Mouse (Mus musculus) large intestine, adult 2 months (tissue): Measurements from ENCODE around the gene Kctd2. TPM values are rescaled to one million over a fixed set of nuclear protein-coding genes. Genes with fewer than 3 reads are reported as not detected.
A peak's percentile ranks its signal among the peaks of the same experiment; 100 is the strongest.
"Not testable (repeated sequence)": the region's sequence is repeated elsewhere in the genome, so short reads cannot be mapped to it uniquely, and the experiment has no call there.

Experiments used
- DNase-seq: peaks from one replicate; pipeline ENCODE4 v3.0.0-alpha.2; 2012; ENCODE audit warnings: low read depth, low spot score
- WGBS: fragments of 180-500 bp; shearing (Covaris S2); methylation state at CpG from one replicate; pipeline ENCODE4 v1.1.7; 2018; 5-methylcytosine and 5-hydroxymethylcytosine counted together
- polyA plus RNA-seq: library from polyadenylated mRNA; depleted of rRNA; stranded (reverse); fragments of >200 nt; gene quantifications from 2 replicates; pipeline ENCODE4 v1.2.3, GENCODE M21; 2012; rRNA removed

The Kctd2 gene
- polyA plus RNA-seq, 1 experiment: 24.2 TPM

DNA sequence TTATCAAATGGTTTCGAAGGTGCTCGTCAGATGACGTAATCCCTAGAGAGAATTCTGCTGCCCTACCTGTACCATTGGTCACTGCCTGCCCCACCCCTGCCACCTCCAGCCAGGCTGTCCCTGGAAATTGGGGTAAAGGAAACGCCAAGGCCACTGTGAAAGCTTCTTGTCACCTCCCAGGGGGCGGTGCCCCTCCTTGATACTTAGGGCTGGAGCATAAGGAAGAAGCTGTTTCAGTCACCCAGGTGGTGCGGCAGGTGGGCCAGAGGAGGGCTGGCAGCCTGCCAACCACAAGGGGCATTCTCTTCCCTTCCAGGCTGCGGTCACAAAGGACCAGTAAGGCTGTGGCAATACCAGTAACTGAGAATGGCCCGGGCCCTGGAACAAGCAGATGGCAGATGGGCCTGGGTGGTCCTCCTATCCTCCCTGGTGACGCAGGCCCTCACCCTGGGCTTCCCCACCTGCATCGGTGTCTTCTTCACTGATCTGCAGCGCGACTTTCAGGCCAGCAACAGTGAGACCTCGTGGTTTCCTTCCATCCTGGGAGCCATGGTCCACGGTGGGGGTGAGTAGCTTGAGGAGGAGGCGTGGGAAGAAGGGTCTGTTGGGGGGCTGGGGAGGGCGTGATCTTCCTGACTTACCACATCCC lies 42.4 kb downstream of the Kctd2 start, which contains the start of gene Slc16a5:
TSS of gene Slc16a5 (plus strand) at position 232 of the 649 bp plus-strand sequence.
- no peak for DNase-seq
- WGBS: 29% methylated on average over 16 of the region's 16 CpGs

- peak; percentile 87 for DNase-seq
- WGBS: 22% methylated on average over 11 of the region's 11 CpGs
Observed at GRCm38 (mm10) chr11:115463397-115463796, 43.5 kb downstream of the Kctd2 start.

DNA sequence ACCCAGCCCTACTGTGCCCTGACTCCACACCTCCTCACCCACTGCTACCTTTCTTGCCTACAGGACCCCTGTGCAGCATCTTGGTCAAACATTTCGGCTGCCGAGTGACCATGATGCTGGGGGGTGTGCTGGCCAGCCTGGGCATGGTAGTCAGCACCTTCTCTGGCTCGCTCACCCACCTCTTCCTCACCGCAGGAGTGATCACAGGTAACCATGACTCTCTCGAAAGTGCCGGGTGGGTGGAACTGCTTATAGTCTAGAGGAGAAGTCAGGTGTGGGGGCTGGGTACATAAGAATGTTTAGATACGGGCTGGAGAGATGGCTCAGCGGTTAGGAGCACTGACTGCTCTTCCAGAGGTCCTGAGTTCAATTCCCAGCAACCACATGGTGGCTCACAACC lies 44.9 kb downstream of the Kctd2 start:
- DNase-seq: no peak
- 87% methylated on average over 8 of the region's 8 CpGs for WGBS

DNA sequence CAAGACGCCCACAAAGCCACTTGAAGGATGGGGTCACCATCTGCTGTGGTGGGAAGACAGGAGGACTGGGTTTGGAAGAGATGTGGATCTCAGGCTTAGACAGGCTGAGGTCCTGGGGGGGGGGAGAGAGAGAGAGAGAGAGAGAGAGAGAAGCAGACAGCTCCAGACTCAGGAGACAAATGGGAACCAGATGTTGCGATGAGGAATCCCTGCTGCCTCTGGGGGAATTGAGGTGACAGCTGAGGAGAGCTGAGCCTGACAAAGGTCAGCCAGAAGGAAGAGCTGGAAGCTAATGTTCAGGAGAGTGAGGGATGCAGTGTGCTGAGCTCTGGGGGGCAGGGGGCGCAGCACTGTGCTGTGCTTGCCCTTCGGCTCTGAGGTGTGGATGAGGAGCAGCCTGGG lies 47.3 kb downstream of the Kctd2 start:
- DNase-seq: no peak
- 83% methylated on average over 4 of the region's 4 CpGs for WGBS

GRCm38 (mm10) chr11:115472183-115472582 lies 52.3 kb downstream of the Kctd2 start:
- DNase-seq: no peak
- 80% methylated on average over 7 of the region's 7 CpGs for whole genome bisulfite sequencing

DNA sequence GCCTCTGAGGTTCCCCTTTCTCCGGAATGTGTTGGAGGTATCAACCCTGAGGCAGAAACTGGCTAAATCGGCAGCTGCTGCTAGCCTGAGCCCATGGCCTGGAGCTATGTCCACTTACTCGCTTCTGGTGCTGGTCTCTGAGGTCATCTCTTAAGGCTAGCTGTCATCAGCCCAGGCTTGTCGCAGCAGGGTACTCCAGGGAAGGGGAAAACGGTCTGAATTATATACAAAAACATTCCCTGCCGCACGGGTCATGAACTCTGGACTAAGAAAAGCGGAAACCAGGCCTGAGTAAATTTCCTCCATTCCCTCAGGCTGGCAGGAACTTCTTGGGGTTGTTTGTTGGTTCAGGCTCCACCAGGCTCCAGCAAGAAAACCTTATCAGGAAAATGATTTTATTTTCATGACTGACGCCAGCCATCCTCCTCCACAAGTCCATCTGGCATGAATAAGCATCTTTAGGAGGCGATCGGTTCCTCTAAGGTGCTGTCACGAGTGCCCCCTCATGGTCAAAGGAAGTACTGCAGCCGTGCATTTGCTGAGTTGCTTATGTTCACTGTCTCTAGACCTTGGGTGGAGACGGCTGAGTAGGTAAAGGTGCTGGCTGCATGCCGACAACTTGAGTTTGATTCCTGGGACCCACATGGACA lies 53.8 kb downstream of the Kctd2 start:
- DNase-seq: peak; percentile 96
- 10% methylated on average over 15 of the region's 15 CpGs for WGBS

DNA sequence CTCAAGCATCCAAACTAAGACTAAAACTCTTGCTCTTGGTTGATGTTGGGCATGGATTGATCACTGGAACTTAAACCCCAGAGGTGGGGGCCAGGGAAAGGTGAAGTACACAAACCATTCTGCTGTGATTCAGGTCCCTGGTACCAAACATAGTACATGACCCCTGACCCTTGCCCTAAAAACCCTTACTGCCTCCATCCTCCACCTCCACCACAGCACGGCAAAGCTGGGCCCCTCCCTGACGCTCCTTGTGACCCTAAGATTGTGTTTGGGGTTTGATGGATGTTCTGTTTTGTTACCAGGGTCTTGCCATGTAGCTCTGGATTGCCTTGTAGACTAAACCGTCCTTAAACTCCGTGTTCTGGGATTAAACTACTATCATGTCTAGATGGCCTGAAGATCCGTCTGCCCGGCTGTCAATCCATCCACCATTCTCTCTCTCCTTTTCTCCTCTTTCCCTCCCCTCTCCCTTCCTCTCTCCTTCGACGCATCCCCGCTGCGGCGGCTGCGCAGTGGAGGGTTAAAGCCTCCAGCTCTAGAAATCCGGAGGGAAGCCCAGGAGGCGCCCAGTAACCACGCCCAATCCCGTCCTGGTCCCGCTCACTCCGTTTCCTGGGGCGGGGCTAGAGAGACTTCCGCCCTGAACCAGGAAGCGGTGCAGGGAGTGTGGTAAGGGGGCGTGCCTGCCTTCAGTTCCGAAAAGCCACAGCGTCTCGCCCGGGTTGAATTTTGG lies 55.3 kb downstream of the Kctd2 start, which contains the start of gene Armc7:
TSS of gene Armc7 (plus strand) at position 643 of the 733 bp plus-strand sequence.
- peak; percentile 94 for DNase-seq
- WGBS: 1% methylated on average over 26 of the region's 26 CpGs

DNA sequence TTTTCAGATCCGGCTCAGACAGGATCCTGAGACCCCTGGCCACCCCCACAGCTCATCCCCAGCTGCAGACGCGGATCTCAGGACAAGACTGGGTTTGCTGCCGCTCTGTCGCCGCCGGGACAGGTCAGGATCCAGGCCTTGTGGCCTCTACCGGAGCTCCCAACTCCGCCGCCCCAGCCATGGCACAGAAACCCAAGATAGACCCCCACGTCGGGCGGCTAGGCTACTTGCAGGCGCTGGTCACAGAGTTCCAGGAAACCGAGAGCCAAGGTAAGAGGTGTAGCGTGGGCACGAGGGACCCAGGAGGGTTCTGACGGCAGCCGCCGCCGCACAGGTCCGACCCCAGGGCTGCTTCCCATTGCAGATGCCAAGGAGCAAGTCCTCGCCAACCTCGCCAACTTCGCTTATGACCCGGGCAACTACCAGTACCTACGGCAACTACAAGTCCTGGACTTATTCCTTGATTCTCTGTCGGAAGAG lies 55.9 kb downstream of the Kctd2 start:
- DNase-seq: no peak
- WGBS: 1% methylated on average over 28 of the region's 28 CpGs

GRCm38 (mm10) chr11:115476630-115477029 lies 56.7 kb downstream of the Kctd2 start:
- DNase-seq: not testable (repeated sequence)
- 46% methylated on average over 4 of the region's 4 CpGs for WGBS

GRCm38 (mm10) chr11:115477388-115477787 lies 57.5 kb downstream of the Kctd2 start:
- not testable (repeated sequence) for DNase-seq
- 78% methylated on average over 7 of the region's 7 CpGs for WGBS

DNA sequence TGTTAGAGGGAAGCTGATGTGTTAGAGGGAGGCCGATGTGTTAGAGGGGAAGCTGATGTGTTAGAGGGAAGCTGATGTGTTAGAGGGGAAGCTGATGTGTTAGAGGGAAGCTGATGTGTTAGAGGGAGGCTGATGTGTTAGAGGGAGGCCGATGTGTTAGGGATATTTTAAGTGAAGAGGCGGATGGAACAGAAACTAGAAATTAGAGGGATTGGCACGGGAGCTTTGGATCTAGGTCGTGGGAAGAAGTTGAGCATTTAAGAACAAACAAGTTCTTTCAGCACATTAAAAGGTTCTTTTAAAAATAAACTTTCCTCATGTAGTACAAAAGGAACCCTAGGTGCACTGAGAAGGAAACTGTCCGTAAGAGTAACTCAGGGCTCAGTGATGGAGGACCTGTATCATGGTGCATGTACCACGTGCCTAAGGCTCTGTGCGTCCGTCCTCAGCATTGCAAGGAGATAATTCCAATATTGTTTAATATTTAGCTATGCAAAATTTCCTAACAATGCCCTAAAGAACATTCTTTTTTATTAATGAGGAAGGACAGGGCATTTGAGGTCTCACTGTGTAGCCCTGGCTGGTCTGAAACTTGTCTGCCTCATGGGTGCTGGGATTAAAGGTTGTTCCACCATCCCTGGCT lies 58.5 kb downstream of the Kctd2 start:
- WGBS: 87% methylated on average over 9 of the region's 9 CpGs
- no peak for DNase-seq

Other genes starting within 250 kb of the Kctd2 start
- gene Tmem104, start 232.6 kb upstream of the Kctd2 start, polyA plus RNA-seq: 7.9 and 10.1 TPM in 2 replicates
- gene Nat9, start 232.3 kb upstream of the Kctd2 start, polyA plus RNA-seq: 25.3 and 25.4 TPM in 2 replicates
- 0.04 TPM in 2 replicates for gene Grin2c, start 152.9 kb upstream of the Kctd2 start, polyA plus RNA-seq
- gene Fdxr, start 143.1 kb upstream of the Kctd2 start, polyA plus RNA-seq: 10.0 and 11.8 TPM in 2 replicates
- gene Fads6, start 122.5 kb upstream of the Kctd2 start, polyA plus RNA-seq: 0.51 and 0.53 TPM in 2 replicates
- 0.05 and 0.63 TPM in 2 replicates for gene Otop2, start 113.0 kb upstream of the Kctd2 start, polyA plus RNA-seq
- 0.02 and 0.11 TPM in 2 replicates for gene Ush1g, start 98.1 kb upstream of the Kctd2 start, polyA plus RNA-seq
- 0.06 and 0.12 TPM in 2 replicates for gene Otop3, start 85.4 kb upstream of the Kctd2 start, polyA plus RNA-seq
- gene Hid1, start 52.4 kb upstream of the Kctd2 start, polyA plus RNA-seq: 25.7 and 34.6 TPM in 2 replicates
- 4.0 and 4.2 TPM in 2 replicates for gene Cdr2l, start 38.2 kb upstream of the Kctd2 start, polyA plus RNA-seq
- gene Mrpl58, start 16.4 kb upstream of the Kctd2 start, polyA plus RNA-seq: 77.6 and 92.0 TPM in 2 replicates
- gene Atp5h, start 166 bp upstream of the Kctd2 start, polyA plus RNA-seq: 177 and 188 TPM in 2 replicates
- gene Trim80, start 20.4 kb downstream of the Kctd2 start, polyA plus RNA-seq: 0.86 and 1.9 TPM in 2 replicates
- 74.5 and 172 TPM in 2 replicates for gene Slc16a5, start 42.3 kb downstream of the Kctd2 start, polyA plus RNA-seq
- gene Armc7, start 55.5 kb downstream of the Kctd2 start, polyA plus RNA-seq: 8.0 and 9.7 TPM in 2 replicates
- 144 and 157 TPM in 2 replicates for gene Nt5c, start 71.7 kb downstream of the Kctd2 start, polyA plus RNA-seq
- 503 and 505 TPM in 2 replicates for gene Jpt1, start 94.3 kb downstream of the Kctd2 start, polyA plus RNA-seq
- 45.3 and 50.3 TPM in 2 replicates for gene Sumo2, start 116.1 kb downstream of the Kctd2 start, polyA plus RNA-seq
- 53.3 and 56.6 TPM in 2 replicates for gene Nup85, start 144.3 kb downstream of the Kctd2 start, polyA plus RNA-seq
- 31.4 and 33.2 TPM in 2 replicates for gene Mrps7, start 183.8 kb downstream of the Kctd2 start, polyA plus RNA-seq
- 16.2 and 20.9 TPM in 2 replicates for gene Gga3, start 183.9 kb downstream of the Kctd2 start, polyA plus RNA-seq
- gene Mif4gd, start 192.8 kb downstream of the Kctd2 start, polyA plus RNA-seq: 112 and 114 TPM in 2 replicates
- gene Slc25a19, start 208.2 kb downstream of the Kctd2 start, polyA plus RNA-seq: 30.4 and 36.8 TPM in 2 replicates